Mouse (Mus musculus) C2C12 (cell line): ENCODE results near the gene Hmgb4. TPM values are rescaled to one million over a fixed set of nuclear protein-coding genes. Genes with fewer than 3 reads are reported as not detected.

Experiments
- H3K27me3 ChIP-seq: one replicate; pipeline ENCODE4 v1.6.1; 2011; ENCODE audit not compliant: control insufficient read depth, insufficient read depth, insufficient read length
- H3K36me3 ChIP-seq: one replicate; pipeline ENCODE4 v1.6.1; 2011; ENCODE audit not compliant: control insufficient read depth, insufficient read depth
- H3K4me3 ChIP-seq: one replicate; pipeline ENCODE4 v1.5.1; 2011; ENCODE audit warnings: mild to moderate bottlenecking, control low read depth; ENCODE audit not compliant: poor library complexity, insufficient read depth, severe bottlenecking
- H3K79me2 ChIP-seq: one replicate; pipeline ENCODE4 v1.6.1; 2011; ENCODE audit not compliant: control insufficient read depth, insufficient read depth
- H3K79me3 ChIP-seq: one replicate; pipeline ENCODE4 v1.6.1; 2011; ENCODE audit warnings: low read depth, control low read depth
- H3ac ChIP-seq: one replicate; pipeline ENCODE3; 2011; ENCODE audit warnings: low read depth; ENCODE audit not compliant: control insufficient read depth, insufficient read length
- CEBPB ChIP-seq: IDR thresholded peaks from one replicate; pipeline ENCODE4 v1.6.1; 2011; ENCODE audit warnings: low read depth, mild to moderate bottlenecking, control low read depth, moderate library complexity
- CTCF ChIP-seq: IDR thresholded peaks from one replicate; pipeline ENCODE4 v1.5.1; 2011; ENCODE audit not compliant: control insufficient read depth, insufficient read depth, insufficient read length
- FOSL1 ChIP-seq: IDR thresholded peaks from one replicate; pipeline ENCODE4 v1.8.0; 2011; ENCODE audit warnings: mild to moderate bottlenecking, low read length; ENCODE audit not compliant: poor library complexity, insufficient read depth, severe bottlenecking
- MAX ChIP-seq: IDR thresholded peaks from one replicate; pipeline ENCODE4 v1.6.1; 2011; ENCODE audit warnings: mild to moderate bottlenecking, control low read depth
- MYOD1 ChIP-seq: IDR thresholded peaks from one replicate; pipeline ENCODE4 v1.6.1; 2011; ENCODE audit warnings: low read depth; ENCODE audit not compliant: control insufficient read depth, insufficient read length
- MYOG ChIP-seq: IDR thresholded peaks from one replicate; pipeline ENCODE4 v1.6.1; 2011; ENCODE audit not compliant: control insufficient read depth, insufficient read length; ENCODE audit errors: extremely low read depth
- USF1 ChIP-seq: IDR thresholded peaks from one replicate; pipeline ENCODE4 v1.6.1; 2011; ENCODE audit warnings: low read depth, mild to moderate bottlenecking, control low read depth, moderate library complexity
- polyA plus RNA-seq: library from polyadenylated mRNA; unstranded; fragments of >200 nt; fragmentation: generic; extraction: Trizol; gene quantifications from one replicate; pipeline ENCODE4 v1.2.1, GENCODE M21; 2012; ENCODE audit warnings: missing spikeins

Hmgb4 gene
- polyA plus RNA-seq, 1 experiment, result not detected

- H3K36me3 ChIP-seq, result no peaks in the 10 kb centered on the region
- no peak overlapping the region for H3K4me3 ChIP-seq
- H3ac ChIP-seq, result no peak overlapping the region
- no peaks in the 10 kb centered on the region for H3K79me3 ChIP-seq
- H3K27me3 ChIP-seq, result no peaks in the 10 kb centered on the region
- no peak for TF ChIP-seq CEBPB
- no peaks in the 10 kb centered on the region for H3K79me2 ChIP-seq
These were observed 14.4 kb upstream of the Hmgb4 start for GRCm38 (mm10) chr4:128275116-128275515.

- no peaks in the 10 kb centered on the region for H3K79me3 ChIP-seq
- no peaks in the 10 kb centered on the region for H3K36me3 ChIP-seq
- no peaks in the 10 kb centered on the region for H3K27me3 ChIP-seq
- no peak for TF ChIP-seq CTCF
- TF ChIP-seq CEBPB, result no peak
- no peak for TF ChIP-seq USF1
- TF ChIP-seq MAX, result no peak
- TF ChIP-seq MYOG, result no peak
- no peak for TF ChIP-seq FOSL1
- no peak for TF ChIP-seq MYOD1
- no peak overlapping the region for H3ac ChIP-seq
- no peak overlapping the region for H3K4me3 ChIP-seq
- no peaks in the 10 kb centered on the region for H3K79me2 ChIP-seq
These were observed 12.4 kb upstream of the Hmgb4 start for GRCm38 (mm10) chr4:128273146-128273545.

GRCm38 (mm10) chr4:128272501-128272900 lies 11.7 kb upstream of the Hmgb4 start:
- no peaks in the 10 kb centered on the region for H3K36me3 ChIP-seq
- H3K79me2 ChIP-seq, result no peaks in the 10 kb centered on the region
- no peaks in the 10 kb centered on the region for H3K79me3 ChIP-seq
- H3K4me3 ChIP-seq, result no peak overlapping the region
- TF ChIP-seq MYOD1 (no peak), MYOG (no peak), CEBPB (no peak), MAX (no peak), CTCF (no peak), USF1 (no peak), FOSL1 (no peak)
- H3K27me3 ChIP-seq, result no peaks in the 10 kb centered on the region
- H3ac ChIP-seq, result no peak overlapping the region

GRCm38 (mm10) chr4:128270931-128271330 lies 10.2 kb upstream of the Hmgb4 start:
- Histone ChIP-seq H3K79me2 (no peaks in the 10 kb centered on the region), H3K79me3 (no peaks in the 10 kb centered on the region)
- TF ChIP-seq MAX, result no peak
- TF ChIP-seq FOSL1, result no peak
- no peak for TF ChIP-seq MYOG
- TF ChIP-seq CEBPB, result no peak
- no peak for TF ChIP-seq MYOD1
- no peak for TF ChIP-seq CTCF
- no peak for TF ChIP-seq USF1

GRCm38 (mm10) chr4:128270177-128270576 lies 9.4 kb upstream of the Hmgb4 start:
- H3K79me2 ChIP-seq, result no peaks in the 10 kb centered on the region
- H3K4me3 ChIP-seq, result no peak overlapping the region
- TF ChIP-seq MYOD1, result no peak
- no peak for TF ChIP-seq MAX
- no peak for TF ChIP-seq CEBPB
- TF ChIP-seq MYOG, result no peak
- no peak for TF ChIP-seq CTCF
- TF ChIP-seq USF1, result no peak
- TF ChIP-seq FOSL1, result no peak
- no peak overlapping the region for H3ac ChIP-seq
- H3K36me3 ChIP-seq, result no peaks in the 10 kb centered on the region
- no peaks in the 10 kb centered on the region for H3K27me3 ChIP-seq
- no peaks in the 10 kb centered on the region for H3K79me3 ChIP-seq

More at GRCm38 (mm10) chr4:128270931-128271330, 10.2 kb upstream of the Hmgb4 start:
- H3ac ChIP-seq, result no peak overlapping the region
- H3K36me3 ChIP-seq, result no peaks in the 10 kb centered on the region
- no peak overlapping the region for H3K4me3 ChIP-seq
- H3K27me3 ChIP-seq, result no peaks in the 10 kb centered on the region

GRCm38 (mm10) chr4:128269261-128269875 lies 8.6 kb upstream of the Hmgb4 start:
- Histone ChIP-seq H3K4me3 (no peak overlapping the region), H3ac (no peak overlapping the region), H3K36me3 (no peaks in the 10 kb centered on the region), H3K79me2 (no peaks in the 10 kb centered on the region), H3K79me3 (no peaks in the 10 kb centered on the region), H3K27me3 (no peaks in the 10 kb centered on the region)
- no peak for TF ChIP-seq MYOG
- no peak for TF ChIP-seq USF1
- no peak for TF ChIP-seq MAX
